Mouse (Mus musculus) bone marrow, adult 2 months (tissue): ENCODE measurements around the gene Tmem140. TPM values are rescaled to one million over a fixed set of nuclear protein-coding genes. Genes with fewer than 3 reads are reported as not detected.

Experiments used
- H3K27ac ChIP-seq: fragments of 200-500 bp; 2 replicates; pipeline ENCODE4 v1.5.1; 2012; ENCODE audit warnings: low read depth, mild to moderate bottlenecking, control low read depth, inconsistent platforms, low read length; ENCODE audit not compliant: control insufficient read depth, poor library complexity, insufficient read depth
- H3K4me1 ChIP-seq: fragments of 200-500 bp; 2 replicates; pipeline ENCODE4 v1.6.1; 2011; ENCODE audit warnings: low read length; ENCODE audit not compliant: control insufficient read depth, insufficient read depth
- H3K4me3 ChIP-seq: fragments of 200-500 bp; replicated peaks from 2 replicates; pipeline ENCODE3; 2011; ENCODE audit warnings: mild to moderate bottlenecking, low read depth, low read length, control low read depth; ENCODE audit not compliant: control insufficient read depth
- CTCF ChIP-seq: fragments of 200-500 bp; IDR thresholded peaks from 2 replicates; pipeline ENCODE4 v1.5.1; 2011; ENCODE audit warnings: low read length, control low read depth; ENCODE audit not compliant: control insufficient read depth, insufficient read depth
- POLR2A ChIP-seq: fragments of 200-500 bp; IDR thresholded peaks from 2 replicates; pipeline ENCODE4 v1.6.1; 2011; ENCODE audit warnings: low read depth, mild to moderate bottlenecking, control low read depth, low read length, borderline replicate concordance; ENCODE audit not compliant: control insufficient read depth
- WGBS: fragments of 180-500 bp; shearing (Covaris S2); methylation state at CpG from one replicate; pipeline ENCODE4 v1.1.7; 2018; 5-methylcytosine and 5-hydroxymethylcytosine counted together
- polyA plus RNA-seq: library from polyadenylated mRNA; stranded (reverse); fragments of >200 nt; gene quantifications from 2 replicates; pipeline ENCODE4 v1.2.4, GENCODE M21; 2011; ENCODE audit warnings: low replicate concordance; ENCODE audit not compliant: missing spikeins, insufficient read depth, insufficient read length

Gene Tmem140
- 5.7 and 16.5 TPM in 2 replicates for polyA plus RNA-seq

- Histone ChIP-seq H3K4me1 (peaks cover 9% of the 10 kb centered on the region), H3K27ac (peak within 1 kb of the TSS; percentile 84), H3K4me3 (peak within 1 kb of the TSS; percentile 76)
- WGBS, result 1% methylated on average over 11 of the region's 11 CpGs
- peak; percentile 67; the same call in 1 of the 2 replicates for TF ChIP-seq POLR2A
- TF ChIP-seq CTCF, result no peak
Measured at GRCm38 (mm10) chr6:34862791-34863403, at the start of gene Tmem140. Gene Tmem140, plus strand, starts transcription at chr6:34863146.

DNA sequence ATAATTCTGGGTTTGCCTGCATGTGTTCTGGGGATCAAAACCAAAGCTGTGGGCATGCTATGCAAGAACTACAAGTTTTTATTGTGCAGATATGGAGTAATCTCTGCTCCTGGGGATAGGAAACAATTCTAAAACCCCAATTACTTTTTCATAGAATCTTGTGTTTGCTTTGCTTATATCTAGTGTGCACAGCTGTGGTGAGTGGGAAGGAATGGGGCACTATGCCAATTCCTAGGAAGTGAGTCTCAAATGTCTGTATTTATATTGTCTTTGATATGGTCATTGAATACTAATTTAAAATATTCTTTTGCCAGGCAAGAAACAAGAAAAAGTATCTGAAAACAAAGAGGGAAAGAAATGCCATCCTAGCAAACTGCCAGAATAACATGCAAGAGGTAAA, 38.5 kb upstream of the Tmem140 start:
- H3K27ac ChIP-seq, result no peak overlapping the region
- H3K4me1 ChIP-seq, result no peaks in the 10 kb centered on the region
- H3K4me3 ChIP-seq, result no peak overlapping the region
- TF ChIP-seq CTCF, result no peak
- no peak for TF ChIP-seq POLR2A

DNA sequence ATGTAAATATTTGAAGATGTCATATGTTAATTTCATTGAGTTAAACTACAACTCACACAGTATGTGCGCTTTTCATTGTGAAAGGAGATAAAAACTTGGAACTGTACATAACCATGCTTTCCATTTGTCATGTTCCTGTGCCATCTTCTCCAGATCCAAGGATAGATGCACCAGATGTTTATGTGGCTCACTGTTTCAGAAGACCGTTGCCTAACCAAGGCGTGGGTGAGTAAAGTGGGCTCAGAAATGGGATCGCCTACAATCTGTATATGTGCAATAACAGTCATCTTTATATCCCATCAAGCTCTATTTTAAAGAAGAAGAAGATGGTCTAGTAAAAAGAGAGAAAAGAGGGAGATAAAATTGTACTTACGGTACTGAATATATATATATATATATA, 30.6 kb upstream of the Tmem140 start:
- 86% methylated on average over 5 of the region's 5 CpGs for WGBS
- no peak overlapping the region for H3K4me3 ChIP-seq
- H3K27ac ChIP-seq, result no peak overlapping the region
- no peak for TF ChIP-seq CTCF
- no peak for TF ChIP-seq POLR2A
- no peaks in the 10 kb centered on the region for H3K4me1 ChIP-seq

DNA sequence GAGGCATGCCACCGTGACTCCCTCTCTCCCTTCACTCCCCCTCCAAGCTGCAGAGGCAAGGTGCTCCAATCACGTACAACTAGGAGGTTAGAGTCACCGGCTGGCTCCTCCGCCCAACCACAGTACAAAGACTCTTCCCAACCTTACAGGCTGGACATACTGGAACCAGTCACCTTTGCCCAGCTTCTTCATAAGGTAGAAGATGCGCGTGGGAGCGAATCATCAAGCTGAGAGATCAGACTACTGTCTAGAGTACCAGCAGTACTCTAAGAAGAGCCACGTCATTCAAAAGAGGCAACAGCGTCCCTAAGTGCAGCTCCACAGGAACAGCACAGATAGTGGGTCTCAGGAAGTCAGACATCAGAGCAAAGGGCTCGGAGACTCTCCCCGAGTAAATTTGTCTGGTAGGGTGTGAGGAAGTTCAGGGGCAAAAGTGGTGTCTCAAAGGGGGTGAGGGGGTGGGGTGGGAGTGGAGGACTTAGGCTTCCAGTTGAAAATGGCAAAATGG, 1.3 kb upstream of the Tmem140 start:
- peak overlapping the region; percentile 8; the same call in 1 of the 2 replicates for H3K27ac ChIP-seq
- H3K4me1 ChIP-seq, result peaks cover 7% of the 10 kb centered on the region
- TF ChIP-seq POLR2A, result no peak
- no peak for TF ChIP-seq CTCF
- WGBS, result 61% methylated on average over 11 of the region's 11 CpGs
- H3K4me3 ChIP-seq, result no peak overlapping the region

GRCm38 (mm10) chr6:34862381-34862780, 565 bp upstream of the Tmem140 start:
- peaks cover 7% of the 10 kb centered on the region for H3K4me1 ChIP-seq
- H3K27ac ChIP-seq, result peak overlapping the region; percentile 84
- TF ChIP-seq POLR2A (no peak), CTCF (no peak)
- 9% methylated on average over 6 of the region's 6 CpGs for WGBS
- H3K4me3 ChIP-seq, result peak overlapping the region; percentile 76

DNA sequence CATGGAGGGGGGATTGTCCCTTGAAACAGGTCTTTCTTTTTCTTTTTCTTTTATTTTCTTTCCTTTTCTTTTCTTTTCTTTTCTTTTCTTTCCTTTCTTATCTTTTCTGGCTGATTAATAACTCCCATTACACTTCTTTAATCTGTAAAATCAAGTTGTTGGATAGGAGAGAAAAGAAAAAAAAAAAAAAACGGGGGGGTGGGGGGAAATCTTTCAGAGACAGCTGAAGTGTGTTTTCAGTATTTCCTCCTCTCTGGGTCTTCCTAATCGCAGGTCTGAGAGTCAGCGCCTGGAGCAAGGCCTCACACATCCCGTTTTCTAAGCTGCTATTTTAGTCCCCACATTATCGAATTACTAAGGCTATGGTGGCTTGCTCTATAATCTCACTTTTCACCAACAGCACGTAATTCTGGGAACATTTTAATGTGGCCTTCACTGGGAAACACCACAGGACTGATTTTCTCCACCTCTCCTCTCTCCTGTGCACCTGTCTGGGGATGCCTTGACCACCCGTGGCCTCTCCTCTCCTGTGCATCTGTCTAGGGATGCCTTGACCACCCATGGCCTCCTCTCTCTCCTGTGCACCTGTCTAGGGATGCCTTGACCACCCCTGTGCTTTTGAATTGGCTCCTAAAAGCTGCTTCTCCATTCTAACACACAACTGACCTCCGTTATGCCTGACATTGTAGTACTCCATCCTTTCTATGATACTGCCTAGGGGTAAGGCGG, 1.0 kb downstream of the Tmem140 start:
- Histone ChIP-seq H3K4me3 (peak overlapping the region; percentile 14), H3K4me1 (peaks cover 12% of the 10 kb centered on the region), H3K27ac (no peak overlapping the region)
- 35% methylated on average over 9 of the region's 9 CpGs for WGBS
- TF ChIP-seq CTCF (no peak), POLR2A (no peak)

DNA sequence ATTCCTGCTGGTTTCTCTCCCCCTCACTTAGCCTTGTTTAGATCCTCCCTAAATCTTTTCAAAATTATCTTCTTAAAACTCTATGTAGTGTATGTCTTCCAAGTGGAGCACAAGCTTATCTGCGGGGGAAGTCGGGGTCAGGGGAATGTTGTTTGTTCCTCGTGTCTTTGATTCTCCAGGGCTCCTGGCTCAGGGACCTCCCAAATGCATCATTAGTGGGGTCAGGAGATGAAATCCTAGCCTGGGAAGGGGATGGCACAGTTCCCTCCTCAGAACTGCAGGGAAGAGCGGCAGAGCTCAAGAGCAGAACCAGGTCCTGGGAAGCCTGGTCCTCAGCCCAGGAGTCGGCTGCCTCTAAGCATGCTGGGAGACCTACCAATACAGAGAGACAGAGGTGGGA, 2.3 kb downstream of the Tmem140 start:
- 68% methylated on average over 5 of the region's 5 CpGs for WGBS
- H3K27ac ChIP-seq, result no peak overlapping the region
- no peak overlapping the region for H3K4me3 ChIP-seq
- H3K4me1 ChIP-seq, result peaks cover 16% of the 10 kb centered on the region
- TF ChIP-seq CTCF, result no peak
- no peak for TF ChIP-seq POLR2A

GRCm38 (mm10) chr6:34865711-34866593, 3.0 kb downstream of the Tmem140 start:
- H3K4me1 ChIP-seq, result peaks cover 16% of the 10 kb centered on the region

More at GRCm38 (mm10) chr6:34865711-34866593, 3.0 kb downstream of the Tmem140 start:
- Histone ChIP-seq H3K4me3 (no peak overlapping the region), H3K27ac (peak overlapping the region; percentile 11; the same call in 1 of the 2 replicates)
- TF ChIP-seq POLR2A (no peak), CTCF (no peak)
- 26% methylated on average over 7 of the region's 7 CpGs for WGBS
